Mouse (Mus musculus): ENCODE data around the gene Prss8. TPM values are rescaled to one million over a fixed set of nuclear protein-coding genes. Genes with fewer than 3 reads are reported as not detected.

Prss8 gene
- 5.4 and 6.9 TPM in 2 replicates for polyA plus RNA-seq (2012; rRNA removed)

DNA sequence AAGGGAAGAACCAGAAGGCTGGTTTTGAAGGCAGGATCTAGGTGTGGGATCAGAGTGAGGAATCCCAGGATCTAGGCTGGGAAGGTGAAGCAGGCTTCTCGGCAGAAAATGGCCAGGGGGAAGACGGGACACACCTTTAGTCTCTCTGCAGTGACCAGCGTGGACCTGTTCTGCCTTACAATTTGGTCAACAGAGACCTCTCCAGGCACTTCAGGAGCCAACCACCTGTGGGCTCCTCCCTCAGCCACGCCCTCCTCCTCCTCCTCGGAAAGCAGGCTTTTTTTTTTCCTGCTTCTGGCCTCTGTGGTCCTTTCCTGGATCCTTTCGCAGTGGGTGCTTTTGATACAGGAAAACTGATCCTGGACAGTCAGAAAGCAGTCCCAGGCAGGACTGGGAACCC, at the start of gene Prss8:
Gene Prss8, minus strand, starts transcription at position 182 of the 400 bp plus-strand sequence.
- Histone ChIP-seq H3K27ac (ENCODE audit: control insufficient read depth, insufficient read depth, low read length) (no peak within 1 kb of the TSS), H3K27me3 (ENCODE audit: control insufficient read depth, insufficient read depth, low read length) (no peaks in the 10 kb centered on the region), H3K4me3 (ENCODE audit: control insufficient read depth, insufficient read depth, low read length) (no peak within 1 kb of the TSS), H3K36me3 (ENCODE audit: control insufficient read depth, insufficient read depth, low read length) (peaks cover 14% of the 10 kb centered on the region), H3K4me1 (replicated peaks; ENCODE audit: control insufficient read depth, insufficient read depth, low read length) (peaks cover 7% of the 10 kb centered on the region; the same call in 1 of the 2 replicates)
- TF ChIP-seq POLR2A (IDR thresholded peaks at IDR 0.05; ENCODE audit: control insufficient read depth, extremely low read depth, insufficient read depth, low read length, poor library complexity) = no peak
- TF ChIP-seq CTCF (IDR thresholded peaks at IDR 0.05; ENCODE audit: borderline replicate concordance, control insufficient read depth, extremely low read depth, insufficient read depth, low read length, poor library complexity) = no peak
- no peak for DNase-seq
- 83% methylated on average over 6 of the region's 6 CpGs for WGBS

DNA sequence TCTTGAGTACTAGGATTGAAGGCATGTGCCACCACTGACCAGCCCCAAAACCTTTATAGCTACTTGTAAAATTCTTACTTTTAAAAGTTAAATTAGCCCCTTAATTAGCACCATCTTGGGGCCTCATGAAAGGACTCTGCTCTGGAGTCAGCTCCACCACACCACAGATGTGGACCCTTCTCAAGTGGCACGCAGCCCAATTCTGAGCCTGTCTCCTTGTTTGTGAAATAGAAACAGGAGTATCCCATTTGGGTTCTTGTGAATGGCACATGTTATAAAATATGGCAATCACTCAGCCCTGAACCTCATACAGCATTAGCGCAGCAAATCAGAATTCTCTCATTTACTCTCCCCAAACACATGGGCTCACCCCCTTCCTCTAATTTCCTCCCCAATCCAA, 49.0 kb upstream of the Prss8 start:
- no peaks in the 10 kb centered on the region for H3K27me3 ChIP-seq (ENCODE audit: control insufficient read depth, insufficient read depth, low read length)
- no peak for DNase-seq
- no peaks in the 10 kb centered on the region for H3K4me1 ChIP-seq (replicated peaks; ENCODE audit: control insufficient read depth, insufficient read depth, low read length)
- peaks cover 99% of the 10 kb centered on the region for H3K36me3 ChIP-seq (ENCODE audit: control insufficient read depth, insufficient read depth, low read length)
- no peak overlapping the region for H3K4me3 ChIP-seq (ENCODE audit: control insufficient read depth, insufficient read depth, low read length)
- H3K27ac ChIP-seq (ENCODE audit: control insufficient read depth, insufficient read depth, low read length) = no peak overlapping the region
- WGBS = 99% methylated on average over 2 of the region's 2 CpGs
- TF ChIP-seq POLR2A (IDR thresholded peaks at IDR 0.05; ENCODE audit: control insufficient read depth, extremely low read depth, insufficient read depth, low read length, poor library complexity) (no peak), CTCF (IDR thresholded peaks at IDR 0.05; ENCODE audit: borderline replicate concordance, control insufficient read depth, extremely low read depth, insufficient read depth, low read length, poor library complexity) (no peak)

DNA sequence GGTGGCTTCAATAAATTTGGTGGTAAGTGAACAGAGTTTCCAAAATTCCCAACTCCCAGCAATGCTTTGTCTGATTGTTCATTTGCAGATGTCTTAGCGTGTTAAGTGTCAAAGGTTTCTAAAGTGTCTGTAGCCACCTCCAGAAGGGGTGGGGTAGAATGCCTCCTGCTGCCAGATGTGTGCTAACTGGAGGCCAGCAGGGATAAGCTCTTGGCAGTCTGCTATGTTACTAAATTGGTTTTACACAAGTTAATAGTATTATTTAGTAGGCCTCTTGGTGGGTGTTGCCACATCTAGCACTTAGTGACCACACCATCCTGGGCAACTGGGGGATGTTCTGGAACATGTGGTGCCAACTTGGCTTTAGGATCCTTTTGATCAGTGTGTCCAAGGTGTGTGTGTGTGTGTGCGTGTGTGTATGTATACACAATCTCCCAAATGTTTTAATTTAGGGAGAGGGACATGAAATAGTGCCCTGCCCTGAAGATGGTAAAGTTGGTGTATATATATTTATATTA, 44.6 kb upstream of the Prss8 start:
- H3K4me1 ChIP-seq (replicated peaks; ENCODE audit: control insufficient read depth, insufficient read depth, low read length) = 0 out of 2 replicates have a peak, but pooled peaks cover 2% of the 10 kb centered on the region
- H3K36me3 ChIP-seq (ENCODE audit: control insufficient read depth, insufficient read depth, low read length) = peaks cover 96% of the 10 kb centered on the region
- H3K27me3 ChIP-seq (ENCODE audit: control insufficient read depth, insufficient read depth, low read length) = no peaks in the 10 kb centered on the region
- H3K4me3 ChIP-seq (ENCODE audit: control insufficient read depth, insufficient read depth, low read length) = no peak overlapping the region
- TF ChIP-seq CTCF (IDR thresholded peaks at IDR 0.05; ENCODE audit: borderline replicate concordance, control insufficient read depth, extremely low read depth, insufficient read depth, low read length, poor library complexity) (no peak), POLR2A (IDR thresholded peaks at IDR 0.05; ENCODE audit: control insufficient read depth, extremely low read depth, insufficient read depth, low read length, poor library complexity) (no peak)
- 95% methylated on average over 2 of the region's 2 CpGs for WGBS
- no peak overlapping the region for H3K27ac ChIP-seq (ENCODE audit: control insufficient read depth, insufficient read depth, low read length)
- DNase-seq = no peak

DNA sequence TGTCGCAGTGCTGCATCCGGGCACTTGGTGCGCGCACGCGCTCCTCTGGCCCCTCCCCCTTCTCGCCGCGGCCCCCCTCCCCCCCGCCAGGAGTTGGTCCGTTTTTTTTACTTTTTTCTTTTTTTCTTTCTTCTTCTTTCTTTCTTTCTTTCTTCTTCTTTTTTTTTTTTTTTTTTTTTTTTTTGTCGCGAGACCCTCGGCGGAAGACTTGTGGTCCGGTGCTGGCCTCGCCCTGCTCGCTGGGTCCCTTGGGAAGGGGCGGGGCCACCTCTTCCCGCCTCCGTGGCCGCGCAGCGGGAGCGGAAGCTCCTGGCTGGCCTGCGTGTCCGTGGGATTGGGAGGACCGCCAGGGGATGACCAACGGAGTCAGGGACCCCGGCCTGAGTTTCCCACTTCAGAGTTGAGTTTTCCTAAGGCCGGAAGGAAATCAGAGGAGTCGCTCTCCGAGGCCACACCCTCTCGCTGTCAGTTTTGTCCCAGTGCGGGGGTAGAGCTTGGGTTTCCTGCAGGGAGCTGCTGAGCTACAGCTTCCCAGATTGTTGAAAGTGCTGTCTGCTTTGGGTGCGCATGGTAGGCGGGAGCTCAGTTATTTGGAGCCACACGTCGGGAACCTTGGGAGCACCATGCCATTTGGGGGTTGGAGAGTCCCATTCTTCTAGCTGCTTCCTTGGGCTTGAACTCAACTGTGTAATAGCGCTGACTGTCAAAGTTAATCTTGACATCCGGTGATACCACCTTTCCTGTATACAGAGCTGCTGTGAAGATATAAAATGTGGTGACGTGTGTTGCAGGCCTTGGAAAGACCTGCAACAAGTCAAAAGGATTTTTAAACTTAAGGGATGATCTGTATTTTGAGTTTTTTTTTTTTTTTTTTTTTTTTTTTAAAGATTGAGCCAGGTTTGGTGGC, 38.3 kb upstream of the Prss8 start:
- Histone ChIP-seq H3K27ac (ENCODE audit: control insufficient read depth, insufficient read depth, low read length) (peak overlapping the region; percentile 44), H3K36me3 (ENCODE audit: control insufficient read depth, insufficient read depth, low read length) (peaks cover 36% of the 10 kb centered on the region), H3K27me3 (ENCODE audit: control insufficient read depth, insufficient read depth, low read length) (no peaks in the 10 kb centered on the region), H3K4me3 (ENCODE audit: control insufficient read depth, insufficient read depth, low read length) (peak overlapping the region; percentile 88), H3K4me1 (replicated peaks; ENCODE audit: control insufficient read depth, insufficient read depth, low read length) (peaks cover 10% of the 10 kb centered on the region)
- peak; percentile 54 for DNase-seq
- no peak for TF ChIP-seq POLR2A (IDR thresholded peaks at IDR 0.05; ENCODE audit: control insufficient read depth, extremely low read depth, insufficient read depth, low read length, poor library complexity)
- TF ChIP-seq CTCF (IDR thresholded peaks at IDR 0.05; ENCODE audit: borderline replicate concordance, control insufficient read depth, extremely low read depth, insufficient read depth, low read length, poor library complexity) = no peak
- under 1% methylated on average over 41 of the region's 42 CpGs for WGBS

DNA sequence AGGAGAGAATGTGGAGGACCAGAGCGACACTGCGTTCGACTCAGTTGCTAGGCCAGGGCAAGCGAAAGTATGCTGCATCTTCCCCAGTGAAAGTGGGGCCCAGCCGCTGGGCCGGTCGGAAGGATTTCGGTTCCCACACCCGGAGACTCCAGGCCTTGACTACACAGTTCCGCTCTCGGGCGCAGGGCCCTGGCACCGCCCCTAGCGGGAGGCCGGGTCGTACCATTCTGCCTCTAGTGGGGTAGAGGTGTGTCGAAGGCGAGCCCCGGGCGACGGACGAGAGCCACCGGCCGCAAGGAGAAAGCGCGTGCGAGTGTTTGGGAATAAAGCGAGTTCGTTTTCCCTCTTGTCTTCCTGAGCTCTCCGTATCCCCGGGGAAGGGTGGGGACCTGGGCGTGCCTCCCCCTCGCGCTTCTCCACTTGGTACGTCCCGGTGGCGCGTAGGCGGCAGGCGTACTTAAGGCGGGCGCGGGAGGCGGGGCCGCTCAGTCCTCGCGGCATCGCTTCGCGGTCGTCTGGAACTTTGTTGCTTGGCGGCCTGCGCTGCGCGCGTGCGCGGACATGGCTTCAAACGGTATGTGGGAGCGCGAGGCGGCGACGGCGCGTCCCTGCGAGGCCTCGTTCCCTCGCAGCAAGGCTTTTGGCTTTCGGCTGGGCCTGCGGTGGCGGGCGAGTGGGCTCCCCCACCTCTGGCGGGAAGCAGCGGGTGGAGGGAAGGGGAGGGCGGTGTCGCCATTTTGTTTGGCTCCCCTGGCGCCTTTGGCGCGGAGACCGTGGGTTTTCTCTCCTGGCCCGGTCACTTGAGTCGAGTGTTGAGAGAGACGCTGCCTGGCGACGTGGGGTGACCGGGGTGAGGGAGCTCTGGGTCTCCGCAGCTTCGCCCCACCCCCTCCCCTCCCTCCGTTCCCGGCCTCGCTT, 37.4 kb upstream of the Prss8 start, which contains the start of gene Fus:
Gene Fus, plus strand, starts transcription at position 454 of the 918 bp plus-strand sequence.
- under 1% methylated on average over 92 of the region's 92 CpGs for WGBS
- peak within 1 kb of the TSS; percentile 75 for H3K27ac ChIP-seq (ENCODE audit: control insufficient read depth, insufficient read depth, low read length)
- DNase-seq = peak; percentile 93
- peaks cover 10% of the 10 kb centered on the region for H3K4me1 ChIP-seq (replicated peaks; ENCODE audit: control insufficient read depth, insufficient read depth, low read length)
- H3K36me3 ChIP-seq (ENCODE audit: control insufficient read depth, insufficient read depth, low read length) = peaks cover 26% of the 10 kb centered on the region
- TF ChIP-seq POLR2A (IDR thresholded peaks at IDR 0.05; ENCODE audit: control insufficient read depth, extremely low read depth, insufficient read depth, low read length, poor library complexity) (peak; percentile 100), CTCF (IDR thresholded peaks at IDR 0.05; ENCODE audit: borderline replicate concordance, control insufficient read depth, extremely low read depth, insufficient read depth, low read length, poor library complexity) (0 out of 2 replicates have a peak, but pooled peaks have one; percentile 30)
- H3K27me3 ChIP-seq (ENCODE audit: control insufficient read depth, insufficient read depth, low read length) = no peaks in the 10 kb centered on the region
- H3K4me3 ChIP-seq (ENCODE audit: control insufficient read depth, insufficient read depth, low read length) = peak within 1 kb of the TSS; percentile 88

Measured in thymus, adult 2 months (tissue).